Mouse (Mus musculus): Measurements from ENCODE around the gene Hmga1. TPM values are rescaled to one million over a fixed set of nuclear protein-coding genes. Genes with fewer than 3 reads are reported as not detected.

The Hmga1 gene
- polyA plus RNA-seq, 1 experiment, result 397 TPM

- Histone ChIP-seq H3K27me3 (ENCODE audit: control insufficient read depth, insufficient read depth, insufficient read length) (peaks cover 98% of the 10 kb centered on the region), H3K36me3 (ENCODE audit: control insufficient read depth, insufficient read depth) (no peaks in the 10 kb centered on the region), H3K4me3 (ENCODE audit: insufficient read depth, poor library complexity, severe bottlenecking) (no peak overlapping the region), H3K79me3 (ENCODE audit: low read depth) (no peaks in the 10 kb centered on the region), H3K79me2 (ENCODE audit: control insufficient read depth, insufficient read depth) (no peaks in the 10 kb centered on the region), H3ac (ENCODE audit: control insufficient read depth, insufficient read length, low read depth) (no peak overlapping the region)
- TF ChIP-seq MYOD1 (IDR thresholded peaks at IDR 0.05; ENCODE audit: control insufficient read depth, insufficient read length, low read depth), result no peak
- TF ChIP-seq MYOG (IDR thresholded peaks at IDR 0.05; ENCODE audit: control insufficient read depth, extremely low read depth, insufficient read length), result no peak
- no peak for TF ChIP-seq FOSL1 (IDR thresholded peaks at IDR 0.05; ENCODE audit: insufficient read depth, low read length, poor library complexity, severe bottlenecking)
- TF ChIP-seq CEBPB (IDR thresholded peaks at IDR 0.05; ENCODE audit: low read depth), result no peak
- no peak for TF ChIP-seq MAX (IDR thresholded peaks at IDR 0.05)
- no peak for TF ChIP-seq CTCF (IDR thresholded peaks at IDR 0.05; ENCODE audit: control insufficient read depth, insufficient read depth, insufficient read length)
- no peak for TF ChIP-seq USF1 (IDR thresholded peaks at IDR 0.05; ENCODE audit: low read depth)
Observed at GRCm38 (mm10) chr17:27513279-27513915, 42.9 kb upstream of the Hmga1 start.

- no peaks in the 10 kb centered on the region for H3K79me3 ChIP-seq (ENCODE audit: low read depth)
- H3K79me2 ChIP-seq (ENCODE audit: control insufficient read depth, insufficient read depth), result no peaks in the 10 kb centered on the region
- no peak overlapping the region for H3K4me3 ChIP-seq (ENCODE audit: insufficient read depth, poor library complexity, severe bottlenecking)
- TF ChIP-seq CEBPB (IDR thresholded peaks at IDR 0.05; ENCODE audit: low read depth), result no peak
- TF ChIP-seq CTCF (IDR thresholded peaks at IDR 0.05; ENCODE audit: control insufficient read depth, insufficient read depth, insufficient read length), result peak; percentile 22
- H3K27me3 ChIP-seq (ENCODE audit: control insufficient read depth, insufficient read depth, insufficient read length), result peaks cover 98% of the 10 kb centered on the region
- no peak overlapping the region for H3ac ChIP-seq (ENCODE audit: control insufficient read depth, insufficient read length, low read depth)
- no peaks in the 10 kb centered on the region for H3K36me3 ChIP-seq (ENCODE audit: control insufficient read depth, insufficient read depth)
Observed at GRCm38 (mm10) chr17:27513916-27514762, 42.2 kb upstream of the Hmga1 start.

- H3K79me2 ChIP-seq (ENCODE audit: control insufficient read depth, insufficient read depth), result no peaks in the 10 kb centered on the region
- no peaks in the 10 kb centered on the region for H3K36me3 ChIP-seq (ENCODE audit: control insufficient read depth, insufficient read depth)
- H3K79me3 ChIP-seq (ENCODE audit: low read depth), result no peaks in the 10 kb centered on the region
- no peak overlapping the region for H3K4me3 ChIP-seq (ENCODE audit: insufficient read depth, poor library complexity, severe bottlenecking)
- TF ChIP-seq CTCF (IDR thresholded peaks at IDR 0.05; ENCODE audit: control insufficient read depth, insufficient read depth, insufficient read length) (no peak), CEBPB (IDR thresholded peaks at IDR 0.05; ENCODE audit: low read depth) (no peak), MYOG (IDR thresholded peaks at IDR 0.05; ENCODE audit: control insufficient read depth, extremely low read depth, insufficient read length) (no peak), FOSL1 (IDR thresholded peaks at IDR 0.05; ENCODE audit: insufficient read depth, low read length, poor library complexity, severe bottlenecking) (no peak), USF1 (IDR thresholded peaks at IDR 0.05; ENCODE audit: low read depth) (no peak), MYOD1 (IDR thresholded peaks at IDR 0.05; ENCODE audit: control insufficient read depth, insufficient read length, low read depth) (no peak)
- H3K27me3 ChIP-seq (ENCODE audit: control insufficient read depth, insufficient read depth, insufficient read length), result peaks cover 69% of the 10 kb centered on the region
- no peak overlapping the region for H3ac ChIP-seq (ENCODE audit: control insufficient read depth, insufficient read length, low read depth)
Observed at GRCm38 (mm10) chr17:27518296-27518695, 38.0 kb upstream of the Hmga1 start.

- no peaks in the 10 kb centered on the region for H3K79me2 ChIP-seq (ENCODE audit: control insufficient read depth, insufficient read depth)
- no peaks in the 10 kb centered on the region for H3K79me3 ChIP-seq (ENCODE audit: low read depth)
- TF ChIP-seq CEBPB (IDR thresholded peaks at IDR 0.05; ENCODE audit: low read depth), result no peak
- no peak for TF ChIP-seq CTCF (IDR thresholded peaks at IDR 0.05; ENCODE audit: control insufficient read depth, insufficient read depth, insufficient read length)
- TF ChIP-seq MAX (IDR thresholded peaks at IDR 0.05), result no peak
- no peak for TF ChIP-seq FOSL1 (IDR thresholded peaks at IDR 0.05; ENCODE audit: insufficient read depth, low read length, poor library complexity, severe bottlenecking)
- TF ChIP-seq MYOD1 (IDR thresholded peaks at IDR 0.05; ENCODE audit: control insufficient read depth, insufficient read length, low read depth), result no peak
- TF ChIP-seq MYOG (IDR thresholded peaks at IDR 0.05; ENCODE audit: control insufficient read depth, extremely low read depth, insufficient read length), result no peak
- TF ChIP-seq USF1 (IDR thresholded peaks at IDR 0.05; ENCODE audit: low read depth), result no peak
- peaks cover 64% of the 10 kb centered on the region for H3K27me3 ChIP-seq (ENCODE audit: control insufficient read depth, insufficient read depth, insufficient read length)
- H3K36me3 ChIP-seq (ENCODE audit: control insufficient read depth, insufficient read depth), result no peaks in the 10 kb centered on the region
- H3ac ChIP-seq (ENCODE audit: control insufficient read depth, insufficient read length, low read depth), result no peak overlapping the region
- H3K4me3 ChIP-seq (ENCODE audit: insufficient read depth, poor library complexity, severe bottlenecking), result no peak overlapping the region
Observed at GRCm38 (mm10) chr17:27518700-27519595, 37.3 kb upstream of the Hmga1 start.

- no peaks in the 10 kb centered on the region for H3K36me3 ChIP-seq (ENCODE audit: control insufficient read depth, insufficient read depth)
- TF ChIP-seq CTCF (IDR thresholded peaks at IDR 0.05; ENCODE audit: control insufficient read depth, insufficient read depth, insufficient read length), result peak; percentile 99
- no peak for TF ChIP-seq CEBPB (IDR thresholded peaks at IDR 0.05; ENCODE audit: low read depth)
- TF ChIP-seq MAX (IDR thresholded peaks at IDR 0.05), result peak; percentile 52
- H3K27me3 ChIP-seq (ENCODE audit: control insufficient read depth, insufficient read depth, insufficient read length), result peaks cover 48% of the 10 kb centered on the region
- no peaks in the 10 kb centered on the region for H3K79me3 ChIP-seq (ENCODE audit: low read depth)
- H3K4me3 ChIP-seq (ENCODE audit: insufficient read depth, poor library complexity, severe bottlenecking), result no peak overlapping the region
- H3ac ChIP-seq (ENCODE audit: control insufficient read depth, insufficient read length, low read depth), result no peak overlapping the region
- no peaks in the 10 kb centered on the region for H3K79me2 ChIP-seq (ENCODE audit: control insufficient read depth, insufficient read depth)
Observed at GRCm38 (mm10) chr17:27520557-27520956, 35.7 kb upstream of the Hmga1 start.

All from C2C12 (cell line).